Comparison of ENCODE assay signal across 19 mouse cellular contexts in the genomic region with DNA sequence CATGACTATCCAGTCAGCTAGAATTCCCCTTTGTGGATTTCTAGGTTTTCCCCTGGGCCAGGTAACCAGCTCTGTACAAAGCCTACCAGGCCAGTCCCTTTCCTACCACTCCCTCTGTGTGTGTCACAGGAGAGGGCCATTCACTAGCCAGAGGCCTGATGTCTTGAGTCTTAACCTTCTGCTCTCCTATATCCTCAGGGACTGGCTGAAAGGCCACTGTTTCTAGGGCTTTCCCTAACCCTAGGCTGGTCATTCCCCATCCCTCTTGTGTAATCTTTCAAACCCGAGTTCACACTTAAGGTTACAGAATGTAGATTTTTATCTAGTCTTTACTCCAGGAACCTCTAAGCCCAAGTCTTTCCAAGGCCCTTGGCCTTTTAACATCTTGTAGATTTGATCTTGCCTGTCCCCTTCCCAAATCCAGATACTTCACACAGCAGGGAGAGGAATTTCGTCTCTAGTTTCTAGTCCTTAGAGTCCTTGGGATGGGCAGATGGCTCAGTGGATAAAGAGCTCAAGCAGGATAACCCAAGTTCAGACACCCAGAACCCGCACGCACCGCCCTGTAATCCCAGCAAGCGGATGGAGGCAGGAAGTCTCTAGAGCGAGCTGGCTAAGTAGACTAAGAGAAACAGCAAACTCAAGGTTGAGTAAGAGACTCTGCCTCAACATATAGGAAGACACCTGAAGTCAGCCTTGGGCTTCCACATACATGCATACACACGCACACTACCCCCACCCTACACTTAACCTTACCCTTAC. TPM values are rescaled to one million over a fixed set of nuclear protein-coding genes. Genes with fewer than 3 reads are reported as not detected.
DNase-seq lines count a peak whose midpoint lies in the region; ATAC-seq and TF ChIP-seq lines count a peak whose summit lies in the region.
"Had no signal": no experiment of that assay in that cellular context is flagged by ENCODE, and none has a peak within 500 bp of the region (broad histone marks: within the 10 kb centered on the region; RNA-seq: fewer than 3 reads in every experiment).

No protein-coding gene starts in this region.

- peaks cover 31% of the 10 kb centered on the region for H3K36me3 ChIP-seq in liver, adult 2 months (ENCODE audit: control insufficient read depth, insufficient read depth, low read length)
- peaks cover 32% of the 10 kb centered on the region for H3K36me3 ChIP-seq in liver, embryonic 11.5 days (ENCODE audit: control insufficient read depth, insufficient read depth, low read length)
- peaks cover 36% of the 10 kb centered on the region for H3K36me3 ChIP-seq in small intestine, adult 2 months (ENCODE audit: control insufficient read depth, insufficient read depth, low read length)
- H3K36me3 ChIP-seq in midbrain, embryonic 13.5 days: peaks cover 38% of the 10 kb centered on the region

- no peaks in the 10 kb centered on the region for H3K27me3 ChIP-seq in liver, adult 2 months (ENCODE audit: control insufficient read depth, insufficient read depth, low read length)
- no peaks in the 10 kb centered on the region for H3K27me3 ChIP-seq in liver, embryonic 11.5 days (replicated peaks; ENCODE audit: control insufficient read depth, insufficient read depth, low read length)
- H3K27me3 ChIP-seq in small intestine, adult 2 months (ENCODE audit: control insufficient read depth, insufficient read depth, low read length): no peaks in the 10 kb centered on the region
- H3K27me3 ChIP-seq in midbrain, embryonic 13.5 days: no peaks in the 10 kb centered on the region
- H3K27me3 ChIP-seq: embryonic facial prominence, embryonic 12.5 days had no signal

- WGBS in liver, adult 2 months: 58% methylated on average over 8 of the region's 8 CpGs
- WGBS in liver, embryonic 11.5 days: 66% methylated on average over 8 of the region's 8 CpGs
- 64% methylated on average over 8 of the region's 8 CpGs for WGBS in small intestine, adult 2 months
- WGBS in midbrain, embryonic 13.5 days: 95% methylated on average over 8 of the region's 8 CpGs

- ATAC-seq in liver, embryonic 11.5 days (replicated peaks; ENCODE audit: low FRiP score): no peak
- no peak for ATAC-seq in midbrain, embryonic 13.5 days
- ATAC-seq: hindbrain, embryonic 16.5 days; midbrain, embryonic 16.5 days had no signal

- TF ChIP-seq CTCF in liver, adult 2 months (IDR thresholded peaks at IDR 0.05; ENCODE audit: low read depth, low read length): no peak
- TF ChIP-seq CTCF in small intestine, adult 2 months (IDR thresholded peaks at IDR 0.05; ENCODE audit: extremely low read depth, insufficient read length, insufficient replicate concordance, low read depth, low read length): no peak

- H3K4me2 ChIP-seq in liver, embryonic 11.5 days: peak overlapping the region; percentile 92
- no peak overlapping the region for H3K4me2 ChIP-seq in midbrain, embryonic 13.5 days (replicated peaks)
- H3K4me2 ChIP-seq: embryonic facial prominence, embryonic 12.5 days; lung, embryonic 14.5 days had no signal

- H3K79me2 ChIP-seq in liver, adult 2 months (ENCODE audit: control insufficient read depth, insufficient read depth, low read length): peaks cover 20% of the 10 kb centered on the region; the same call in 1 of the 2 replicates

- peak overlapping the region; percentile 72 for H3K9ac ChIP-seq in liver, adult 2 months (ENCODE audit: low read depth, low read length)
- no peak overlapping the region for H3K9ac ChIP-seq in liver, embryonic 11.5 days (ENCODE audit: low read depth, low read length)
- no peak overlapping the region for H3K9ac ChIP-seq in midbrain, embryonic 13.5 days (replicated peaks)
- H3K9ac ChIP-seq: embryonic facial prominence, embryonic 12.5 days; lung, embryonic 14.5 days had no signal

- TF ChIP-seq POLR2A in liver, adult 2 months (IDR thresholded peaks at IDR 0.05; ENCODE audit: extremely low read depth, insufficient read depth, low read length): no peak
- TF ChIP-seq POLR2A in small intestine, adult 2 months (IDR thresholded peaks at IDR 0.05; ENCODE audit: low read depth, low read length): no peak; the same call in 1 of the 2 replicates

- peak overlapping the region; percentile 100 for H3K27ac ChIP-seq in liver, adult 2 months (replicated peaks; ENCODE audit: insufficient read depth, low read depth, low read length)
- H3K27ac ChIP-seq in liver, embryonic 11.5 days (ENCODE audit: low read depth, low read length): peak overlapping the region; percentile 96; the same call in 1 of the 2 replicates
- H3K27ac ChIP-seq in small intestine, adult 2 months (ENCODE audit: insufficient read depth, low read depth, low read length): peak overlapping the region; percentile 96
- no peak overlapping the region for H3K27ac ChIP-seq in midbrain, embryonic 13.5 days
- H3K27ac ChIP-seq: embryonic facial prominence, embryonic 12.5 days; macrophage had no signal

- peaks cover 42% of the 10 kb centered on the region for H3K4me1 ChIP-seq in liver, adult 2 months (ENCODE audit: control insufficient read depth, insufficient read depth, low read length)
- H3K4me1 ChIP-seq in liver, embryonic 11.5 days (replicated peaks; ENCODE audit: control insufficient read depth, insufficient read depth, low read length): peaks cover 31% of the 10 kb centered on the region
- H3K4me1 ChIP-seq in small intestine, adult 2 months (ENCODE audit: control insufficient read depth, insufficient read depth, insufficient read length, low read length): peaks cover 24% of the 10 kb centered on the region
- H3K4me1 ChIP-seq in midbrain, embryonic 13.5 days (replicated peaks): peaks cover 27% of the 10 kb centered on the region

- H3K4me3 ChIP-seq in liver, adult 2 months (ENCODE audit: insufficient read depth, low read depth, low read length): peak overlapping the region; percentile 5; the same call in 1 of the 2 replicates
- H3K4me3 ChIP-seq in liver, embryonic 11.5 days (ENCODE audit: low read depth, low read length): peak overlapping the region; percentile 89
- H3K4me3 ChIP-seq in small intestine, adult 2 months (ENCODE audit: low read depth, low read length): peak overlapping the region; percentile 15; the same call in 1 of the 2 replicates
- no peak overlapping the region for H3K4me3 ChIP-seq in midbrain, embryonic 13.5 days (replicated peaks)
- H3K4me3 ChIP-seq: embryonic facial prominence, embryonic 12.5 days had no signal

- DNase-seq in heart, adult 11 months: peak; percentile 83
- no peak for DNase-seq in heart, postnatal 36 days
- peak; percentile 70 for DNase-seq in liver, adult 2 months (ENCODE audit: extremely low read depth, low read depth, low spot score)
- DNase-seq in liver: no peak
- DNase-seq in liver, embryonic 11.5 days (ENCODE audit: low spot score): no peak
- no peak for DNase-seq in thymus, postnatal 14 days
- DNase-seq: cerebellum, adult 2 months; heart, postnatal 10 days; layer of hippocampus, postnatal 36 days; left cerebral cortex, postnatal 4 days; lung, embryonic 14.5 days; right cerebral cortex, postnatal 4 days had no signal

- intact Hi-C loops in heart, postnatal 36 days (cut with DNase I): loop anchor here (10.0 kb wide), 1 partner anchor 449 kb away; the partner anchor contains the start of gene Bcr

- no peaks in the 10 kb centered on the region for H3K9me3 ChIP-seq in liver, embryonic 11.5 days (ENCODE audit: control insufficient read depth, low read length)
- no peaks in the 10 kb centered on the region for H3K9me3 ChIP-seq in midbrain, embryonic 13.5 days
- H3K9me3 ChIP-seq: embryonic facial prominence, embryonic 12.5 days had no signal

RNA-seq across cellular contexts. Expression of gene Snrpd3, which starts 3.9 kb away (rescaled TPM):
- 10 to 100 TPM; 65.7 to 69.5 TPM for total RNA-seq in heart, postnatal 36 days (2021)
- total RNA-seq in liver, adult 2 months (2014; rRNA removed): 26.6 and 29.1 TPM in 2 replicates
- polyA plus RNA-seq in liver, adult 2 months (2012; rRNA removed): 12.5 and 21.0 TPM in 2 replicates
- 272 and 328 TPM in 2 replicates for polyA plus RNA-seq in liver, embryonic 11.5 days (2014; fragmentation: Nextera tagmentation; extraction: Ambion mirVana)
- 5.2 and 7.4 TPM in 2 replicates for polyA plus RNA-seq in small intestine, adult 2 months (2012; rRNA removed)
- 167 and 178 TPM in 2 replicates for polyA plus RNA-seq in midbrain, embryonic 13.5 days (2015; fragmentation: Nextera tagmentation; extraction: Ambion mirVana)

RNA-seq across cellular contexts. Expression of gene Gucd1, which starts 4.3 kb away (rescaled TPM):
- 10 to 100 TPM; 41.8 to 44.2 TPM for total RNA-seq in heart, postnatal 36 days (2021)
- 115 and 138 TPM in 2 replicates for total RNA-seq in liver, adult 2 months (2014; rRNA removed)
- polyA plus RNA-seq in liver, adult 2 months (2012; rRNA removed): 162 and 166 TPM in 2 replicates
- 44.5 and 48.8 TPM in 2 replicates for polyA plus RNA-seq in liver, embryonic 11.5 days (2014; fragmentation: Nextera tagmentation; extraction: Ambion mirVana)
- 111 and 261 TPM in 2 replicates for polyA plus RNA-seq in small intestine, adult 2 months (2012; rRNA removed)
- polyA plus RNA-seq in midbrain, embryonic 13.5 days (2015; fragmentation: Nextera tagmentation; extraction: Ambion mirVana): 23.7 and 27.3 TPM in 2 replicates

RNA-seq across cellular contexts. Expression of gene Lrrc75b, which starts 46.6 kb away (rescaled TPM):
- total RNA-seq in heart, postnatal 36 days (2021): 1 to 10 TPM; 1.1 to 1.5 TPM
- under 0.01 TPM in 1 of 2 replicates, not detected in the other for total RNA-seq in liver, adult 2 months (2014; rRNA removed)
- polyA plus RNA-seq in liver, adult 2 months (2012; rRNA removed): 0.02 TPM in 1 of 2 replicates, not detected in the other
- polyA plus RNA-seq in liver, embryonic 11.5 days (2014; fragmentation: Nextera tagmentation; extraction: Ambion mirVana): 0.48 and 0.52 TPM in 2 replicates
- polyA plus RNA-seq in small intestine, adult 2 months (2012; rRNA removed): 1.8 and 1.9 TPM in 2 replicates
- 21.4 and 21.8 TPM in 2 replicates for polyA plus RNA-seq in midbrain, embryonic 13.5 days (2015; fragmentation: Nextera tagmentation; extraction: Ambion mirVana)
- total RNA-seq: common myeloid progenitor, adult 5-6 weeks had no signal
- polyA plus RNA-seq: macrophage had no signal

RNA-seq across cellular contexts. Expression of gene Ggt1, which starts 47.9 kb away (rescaled TPM):
- not detected for total RNA-seq in heart, postnatal 36 days (2021)
- 0.54 and 0.92 TPM in 2 replicates for total RNA-seq in liver, adult 2 months (2014; rRNA removed)
- polyA plus RNA-seq in liver, adult 2 months (2012; rRNA removed): 0.20 and 0.68 TPM in 2 replicates
- 4.2 and 4.9 TPM in 2 replicates for polyA plus RNA-seq in liver, embryonic 11.5 days (2014; fragmentation: Nextera tagmentation; extraction: Ambion mirVana)
- 454 and 722 TPM in 2 replicates for polyA plus RNA-seq in small intestine, adult 2 months (2012; rRNA removed)
- 0.76 and 0.94 TPM in 2 replicates for polyA plus RNA-seq in midbrain, embryonic 13.5 days (2015; fragmentation: Nextera tagmentation; extraction: Ambion mirVana)
- total RNA-seq: heart, postnatal 10 days had no signal
- polyA plus RNA-seq: macrophage had no signal

Comparison
In these comparisons a context has a peak if more than half of its experiments do, and no peak if none do; other contexts are left out.
1. DNase-seq: peak in heart, adult 11 months (single experiment) and liver, adult 2 months (single experiment); none in heart, postnatal 36 days (0 of 2), liver (single experiment), liver, embryonic 11.5 days (single experiment) and thymus, postnatal 14 days (single experiment).